In the genomic region with DNA sequence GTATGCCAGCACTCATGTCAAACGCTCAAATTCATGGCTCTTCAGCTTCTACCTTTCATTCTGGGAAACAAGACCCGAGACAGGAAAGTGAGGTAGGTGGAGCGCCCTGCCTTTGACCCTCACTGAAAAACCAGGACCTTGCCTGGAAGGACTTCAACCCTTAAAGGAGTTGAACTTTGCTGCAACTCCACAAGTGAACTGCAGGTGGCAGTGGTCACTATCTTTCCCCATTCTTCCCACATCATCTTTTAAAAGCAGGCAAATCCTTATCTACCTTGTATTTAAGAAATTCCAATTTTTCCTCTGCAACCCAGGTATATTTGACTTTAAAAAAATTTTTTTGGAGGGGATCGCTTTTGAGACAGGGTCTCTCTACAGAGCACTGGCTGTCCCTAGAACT, we compare ENCODE assay signal across 10 mouse cellular contexts. TPM values are rescaled to one million over a fixed set of nuclear protein-coding genes. Genes with fewer than 3 reads are reported as not detected.
DNase-seq lines count a peak whose midpoint lies in the region; ATAC-seq and TF ChIP-seq lines count a peak whose summit lies in the region.
"Had no signal": no experiment of that assay in that cellular context is flagged by ENCODE, and none has a peak within 500 bp of the region (broad histone marks: within the 10 kb centered on the region; RNA-seq: fewer than 3 reads in every experiment).

No protein-coding gene starts in this region.

- no peak for TF ChIP-seq EP300 in liver, embryonic 14.5 days (IDR thresholded peaks at IDR 0.05; ENCODE audit: low read depth)

- no peak overlapping the region for H3K4me3 ChIP-seq in hindbrain, embryonic 11.5 days (ENCODE audit: low read depth, low read length)
- no peak overlapping the region for H3K4me3 ChIP-seq in hindbrain, embryonic 12.5 days
- no peak overlapping the region for H3K4me3 ChIP-seq in bone marrow macrophage, adult 2 months (ENCODE audit: insufficient read depth, low read length)
- H3K4me3 ChIP-seq in liver, embryonic 14.5 days (ENCODE audit: insufficient read depth in 1 of 2, low read depth in 2 of 2, low read length in 2 of 2): no peak overlapping the region
- H3K4me3 ChIP-seq: hindbrain, embryonic 15.5 days; myocyte had no signal

- no peak overlapping the region for H3K9ac ChIP-seq in hindbrain, embryonic 11.5 days (ENCODE audit: low read depth, low read length)
- no peak overlapping the region for H3K9ac ChIP-seq in hindbrain, embryonic 12.5 days
- H3K9ac ChIP-seq in liver, embryonic 14.5 days (replicated peaks): no peak overlapping the region
- H3K9ac ChIP-seq: hindbrain, embryonic 15.5 days had no signal

- no peaks in the 10 kb centered on the region for H3K27me3 ChIP-seq in hindbrain, embryonic 11.5 days (ENCODE audit: control insufficient read depth, insufficient read depth, low read length)
- no peaks in the 10 kb centered on the region for H3K27me3 ChIP-seq in hindbrain, embryonic 12.5 days
- H3K27me3 ChIP-seq in liver, embryonic 14.5 days (ENCODE audit: control insufficient read depth, insufficient read depth, low read length): no peaks in the 10 kb centered on the region
- H3K27me3 ChIP-seq: hindbrain, embryonic 15.5 days had no signal

- ATAC-seq in hindbrain, embryonic 11.5 days (ENCODE audit: low FRiP score): no peak
- ATAC-seq in hindbrain, embryonic 12.5 days (ENCODE audit: low FRiP score): no peak
- no peak for ATAC-seq in liver, embryonic 14.5 days (ENCODE audit: insufficient read depth)

- H3K4me2 ChIP-seq in hindbrain, embryonic 11.5 days (replicated peaks; ENCODE audit: low read depth, low read length): no peak overlapping the region
- H3K4me2 ChIP-seq in hindbrain, embryonic 12.5 days (replicated peaks): no peak overlapping the region
- H3K4me2 ChIP-seq in liver, embryonic 14.5 days (ENCODE audit: low read depth): no peak overlapping the region
- H3K4me2 ChIP-seq: hindbrain, embryonic 15.5 days had no signal

- intact Hi-C loops in gastrocnemius, postnatal 14 days (cut with DNase I; ENCODE audit: low total_unique reads): no loop called here

- H3K4me1 ChIP-seq in hindbrain, embryonic 11.5 days (replicated peaks; ENCODE audit: control insufficient read depth, insufficient read depth, low read length): no peaks in the 10 kb centered on the region
- H3K4me1 ChIP-seq in hindbrain, embryonic 12.5 days: no peaks in the 10 kb centered on the region
- H3K4me1 ChIP-seq in bone marrow macrophage, adult 2 months (ENCODE audit: control insufficient read depth, insufficient read depth, low read length): no peaks in the 10 kb centered on the region
- no peaks in the 10 kb centered on the region for H3K4me1 ChIP-seq in liver, embryonic 14.5 days (replicated peaks; ENCODE audit: control insufficient read depth in 2 of 2, insufficient read depth in 2 of 2, low read length in 1 of 2)
- H3K4me1 ChIP-seq: hindbrain, embryonic 15.5 days had no signal

- no peaks in the 10 kb centered on the region for H3K9me3 ChIP-seq in hindbrain, embryonic 11.5 days (ENCODE audit: control insufficient read depth, low read length)
- no peaks in the 10 kb centered on the region for H3K9me3 ChIP-seq in hindbrain, embryonic 12.5 days (replicated peaks)
- no peaks in the 10 kb centered on the region for H3K9me3 ChIP-seq in liver, embryonic 14.5 days (ENCODE audit: control insufficient read depth, low read length)
- H3K9me3 ChIP-seq: hindbrain, embryonic 15.5 days had no signal

- peaks cover 6% of the 10 kb centered on the region; the same call in 1 of the 2 replicates for H3K36me3 ChIP-seq in hindbrain, embryonic 11.5 days (ENCODE audit: control insufficient read depth, insufficient read depth, low read length)
- peaks cover 76% of the 10 kb centered on the region for H3K36me3 ChIP-seq in hindbrain, embryonic 12.5 days
- H3K36me3 ChIP-seq in liver, embryonic 14.5 days (replicated peaks; ENCODE audit: control insufficient read depth, insufficient read depth, low read depth): peaks cover 42% of the 10 kb centered on the region

- H3K27ac ChIP-seq in hindbrain, embryonic 11.5 days (ENCODE audit: low read depth, low read length): no peak overlapping the region
- H3K27ac ChIP-seq in hindbrain, embryonic 12.5 days: no peak overlapping the region
- no peak overlapping the region for H3K27ac ChIP-seq in bone marrow macrophage, adult 2 months (ENCODE audit: insufficient read depth, low read depth, low read length)
- no peak overlapping the region for H3K27ac ChIP-seq in liver, embryonic 14.5 days
- H3K27ac ChIP-seq: hindbrain, embryonic 15.5 days had no signal

- DNase-seq in hindbrain, embryonic 11.5 days (ENCODE audit: low spot score): peak; percentile 62
- peak; percentile 13 to 15 for DNase-seq in B cell, adult 2 months
- no peak for DNase-seq in liver, embryonic 14.5 days (ENCODE audit: low read depth in 3 of 3, low spot score in 3 of 3)
- DNase-seq in adrenal gland, postnatal 10 days: no peak
- no peak for DNase-seq in cerebellum, adult 9-10 months
- DNase-seq in gastrocnemius, postnatal 14 days: no peak

- no peak for TF ChIP-seq POLR2A in bone marrow macrophage, adult 2 months (IDR thresholded peaks at IDR 0.05; ENCODE audit: borderline replicate concordance, low read depth, low read length)

- 66% methylated on average over 4 of the region's 4 CpGs for WGBS in hindbrain, embryonic 11.5 days
- 75% methylated on average over 4 of the region's 4 CpGs for WGBS in hindbrain, embryonic 12.5 days
- 59% methylated on average over 4 of the region's 4 CpGs for WGBS in liver, embryonic 14.5 days (ENCODE audit: insufficient replicate concordance)

- TF ChIP-seq CTCF in bone marrow macrophage, adult 2 months (IDR thresholded peaks at IDR 0.05; ENCODE audit: low read depth, low read length): peak; percentile 2; the same call in 1 of the 2 replicates
- TF ChIP-seq CTCF in liver, embryonic 14.5 days (IDR thresholded peaks at IDR 0.05; ENCODE audit: low read depth): peak; percentile 81

RNA-seq across cellular contexts. Expression of a gene that starts 8.4 kb away (rescaled TPM):
- polyA plus RNA-seq in hindbrain, embryonic 11.5 days (2014; fragmentation: Nextera tagmentation; extraction: Ambion mirVana): 5.5 and 7.7 TPM in 2 replicates
- 6.4 and 8.2 TPM in 2 replicates for polyA plus RNA-seq in hindbrain, embryonic 12.5 days (2016; fragmentation: Nextera tagmentation; extraction: Ambion mirVana)
- 18.3 and 20.6 TPM in 2 replicates for polyA plus RNA-seq in bone marrow macrophage, adult 2 months (2012; ENCODE audit: insufficient read depth, insufficient read length, missing spikeins)
- polyA plus RNA-seq in liver, embryonic 14.5 days (2012; rRNA removed): 6.6 and 6.9 TPM in 2 replicates
- polyA plus RNA-seq in liver, embryonic 14.5 days (2014; fragmentation: Nextera tagmentation; extraction: Ambion mirVana): 15.1 and 19.0 TPM in 2 replicates
- 1 to 10 TPM; 4.1 to 6.9 TPM for total RNA-seq in adrenal gland, postnatal 10 days (2021)
- total RNA-seq in gastrocnemius, postnatal 14 days (2021): 1 to 10 TPM; 3.9 to 4.5 TPM

RNA-seq across cellular contexts. Expression of a gene that starts 13.5 kb away (rescaled TPM):
- polyA plus RNA-seq in hindbrain, embryonic 11.5 days (2014; fragmentation: Nextera tagmentation; extraction: Ambion mirVana): 78.9 and 80.3 TPM in 2 replicates
- polyA plus RNA-seq in hindbrain, embryonic 12.5 days (2016; fragmentation: Nextera tagmentation; extraction: Ambion mirVana): 78.3 and 78.9 TPM in 2 replicates
- polyA plus RNA-seq in bone marrow macrophage, adult 2 months (2012; ENCODE audit: insufficient read depth, insufficient read length, missing spikeins): 11.0 and 11.3 TPM in 2 replicates
- polyA plus RNA-seq in liver, embryonic 14.5 days (2012; rRNA removed): 24.6 and 30.9 TPM in 2 replicates
- polyA plus RNA-seq in liver, embryonic 14.5 days (2014; fragmentation: Nextera tagmentation; extraction: Ambion mirVana): 16.0 and 18.5 TPM in 2 replicates
- 10 to 100 TPM; 29.4 to 30.6 TPM for total RNA-seq in adrenal gland, postnatal 10 days (2021)
- 10 to 100 TPM; 17.4 to 18.6 TPM for total RNA-seq in gastrocnemius, postnatal 14 days (2021)

RNA-seq across cellular contexts. Expression of a gene that starts 24.8 kb away (rescaled TPM):
- polyA plus RNA-seq in hindbrain, embryonic 11.5 days (2014; fragmentation: Nextera tagmentation; extraction: Ambion mirVana): 61.2 and 69.5 TPM in 2 replicates
- polyA plus RNA-seq in hindbrain, embryonic 12.5 days (2016; fragmentation: Nextera tagmentation; extraction: Ambion mirVana): 109 and 124 TPM in 2 replicates
- 64.7 and 68.1 TPM in 2 replicates for polyA plus RNA-seq in bone marrow macrophage, adult 2 months (2012; ENCODE audit: insufficient read depth, insufficient read length, missing spikeins)
- polyA plus RNA-seq in liver, embryonic 14.5 days (2012; rRNA removed): 12.1 and 14.7 TPM in 2 replicates
- 28.0 and 33.7 TPM in 2 replicates for polyA plus RNA-seq in liver, embryonic 14.5 days (2014; fragmentation: Nextera tagmentation; extraction: Ambion mirVana)
- 10 to 100 TPM; 36.7 to 39.7 TPM for total RNA-seq in adrenal gland, postnatal 10 days (2021)
- 10 to 100 TPM; 13.1 to 13.9 TPM for total RNA-seq in gastrocnemius, postnatal 14 days (2021)

Comparison
In these comparisons a context has a peak if more than half of its experiments do, and no peak if none do; other contexts are left out.
1. DNase-seq: peak in hindbrain, embryonic 11.5 days (single experiment) and B cell, adult 2 months (2 of 2); none in liver, embryonic 14.5 days (0 of 3), adrenal gland, postnatal 10 days (single experiment), cerebellum, adult 9-10 months (single experiment) and gastrocnemius, postnatal 14 days (single experiment).